Mouse (Mus musculus) neural tube, embryonic 15.5 days (tissue): ENCODE data around the gene Paqr7. TPM values are rescaled to one million over a fixed set of nuclear protein-coding genes. Genes with fewer than 3 reads are reported as not detected.

Source experiments
- microRNA-seq: library from miRNA; unstranded; fragments of <30 nt; microRNA quantifications from one replicate; pipeline ENCODE4, GENCODE M21; 2017
- polyA plus RNA-seq: library from polyadenylated mRNA; unstranded; fragments of >200 nt; fragmentation: Nextera tagmentation; extraction: Ambion mirVana; gene quantifications from 2 replicates; pipeline ENCODE4 v1.2.1, GENCODE M21; 2015

Gene Paqr7
- polyA plus RNA-seq, 1 experiment from 2014 or later, result 35.2 TPM

Small RNAs within 50 kb of the gene (microRNA-seq; reads per million reads assigned to microRNA genes)
- gene Gm23634, result 1.0 reads per million

Other genes with a start within 250 kb of the Paqr7 start
- not detected in 2 replicates for gene Gm30191, start 249.8 kb upstream of the Paqr7 start, polyA plus RNA-seq
- 14.2 and 17.0 TPM in 2 replicates for gene Grrp1, start 242.6 kb upstream of the Paqr7 start, polyA plus RNA-seq
- 32.1 and 33.9 TPM in 2 replicates for gene Pdik1l, start 208.8 kb upstream of the Paqr7 start, polyA plus RNA-seq
- gene Trim63, start 181.6 kb upstream of the Paqr7 start, polyA plus RNA-seq, result 1.2 and 1.4 TPM in 2 replicates
- 0.14 and 0.20 TPM in 2 replicates for gene Slc30a2, start 153.5 kb upstream of the Paqr7 start, polyA plus RNA-seq
- 0.75 and 1.2 TPM in 2 replicates for gene Extl1, start 112.8 kb upstream of the Paqr7 start, polyA plus RNA-seq
- 7.5 and 8.9 TPM in 2 replicates for gene Pafah2, start 100.4 kb upstream of the Paqr7 start, polyA plus RNA-seq
- 4,048 and 4,915 TPM in 2 replicates for gene Stmn1, start 28.4 kb upstream of the Paqr7 start, polyA plus RNA-seq
- gene Aunip, start 14.3 kb downstream of the Paqr7 start, polyA plus RNA-seq, result 1.8 and 5.4 TPM in 2 replicates
- 166 and 177 TPM in 2 replicates for gene Mtfr1l, start 38.7 kb downstream of the Paqr7 start, polyA plus RNA-seq
- gene Selenon, start 55.5 kb downstream of the Paqr7 start, polyA plus RNA-seq, result 8.4 and 19.4 TPM in 2 replicates
- 4.7 and 4.9 TPM in 2 replicates for gene Man1c1, start 207.6 kb downstream of the Paqr7 start, polyA plus RNA-seq